Mouse (Mus musculus): ENCODE data around the gene Gpr1.
"Not testable (repeated sequence)": the region's sequence is repeated elsewhere in the genome, so short reads cannot be mapped to it uniquely, and the experiment has no call there.

The Gpr1 gene

GRCm38 (mm10) chr1:63180575-63180974, 33.8 kb downstream of the Gpr1 start:
- DNase-seq (ENCODE audit: low spot score): not testable (repeated sequence)

DNA sequence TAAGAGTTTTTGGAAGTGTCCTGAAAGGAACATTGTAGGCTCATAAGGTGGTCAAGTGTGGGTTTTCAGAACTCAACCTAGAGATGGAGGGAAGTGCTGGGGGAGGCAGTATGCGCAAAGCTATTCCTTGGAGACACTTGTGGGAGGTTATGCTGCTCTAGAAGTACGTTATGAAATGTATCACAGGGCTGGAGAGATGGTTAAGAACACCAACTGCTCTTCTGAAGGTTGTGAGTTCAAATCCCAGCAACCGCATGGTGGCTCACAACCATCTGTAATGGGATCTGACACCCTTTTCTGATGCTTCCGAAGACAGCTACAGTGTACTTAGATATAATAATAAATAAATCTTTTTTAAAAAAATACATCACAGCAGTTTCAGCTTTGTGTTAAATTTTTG, 34.2 kb downstream of the Gpr1 start:
- no peak for DNase-seq (ENCODE audit: low spot score)

DNA sequence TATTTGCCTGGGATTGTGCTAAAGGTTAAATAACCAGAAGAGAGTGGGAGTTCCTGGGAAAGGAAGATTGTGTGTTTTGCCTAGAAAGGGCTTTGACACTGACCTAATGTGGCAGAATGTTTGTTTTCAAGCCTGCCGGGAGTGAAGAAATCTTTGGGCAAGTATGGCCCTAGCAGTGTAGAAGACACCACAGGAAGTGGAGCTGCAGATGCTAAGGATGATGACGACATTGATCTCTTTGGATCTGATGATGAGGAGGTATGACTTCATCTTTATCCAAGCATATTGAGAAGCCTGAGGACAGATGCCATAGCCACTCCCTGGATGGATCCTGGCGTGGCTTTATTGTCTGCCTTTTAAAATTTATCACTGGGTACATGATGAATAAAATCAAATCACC, 36.0 kb downstream of the Gpr1 start:
- peak; percentile 26 for DNase-seq (ENCODE audit: low spot score)

GRCm38 (mm10) chr1:63176604-63177421, 37.5 kb downstream of the Gpr1 start, which contains the start of the genes Eef1b2 and Ndufs1:
Eef1b2 (plus strand) TSS chr1:63176825.
Ndufs1 (minus strand) TSS chr1:63176833.
- DNase-seq (ENCODE audit: low spot score): peak; percentile 96

- no peak for DNase-seq (ENCODE audit: low spot score)
Observed at GRCm38 (mm10) chr1:63176259-63176603, 38.1 kb downstream of the Gpr1 start.

- no peak for DNase-seq (ENCODE audit: low spot score)
Observed at GRCm38 (mm10) chr1:63175853-63176252, 38.5 kb downstream of the Gpr1 start.

DNA sequence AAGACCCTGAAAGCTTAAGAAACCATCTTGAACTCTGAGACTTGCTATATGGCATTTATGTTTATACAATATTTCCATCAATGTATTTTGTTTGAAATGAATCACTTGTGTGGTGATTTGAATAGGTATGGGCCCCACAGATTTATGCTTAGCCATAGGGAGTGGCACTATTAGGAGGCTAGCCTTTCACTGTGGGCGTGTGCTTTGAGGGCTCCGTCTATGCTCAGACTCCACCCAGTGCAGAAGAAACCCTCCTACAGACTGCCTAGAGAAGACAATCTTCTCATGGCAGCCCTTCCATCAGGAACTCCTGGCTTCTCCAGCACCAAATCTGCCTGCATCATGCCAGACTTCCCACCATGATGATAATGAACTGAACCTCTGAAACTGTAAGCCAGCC, 45.7 kb downstream of the Gpr1 start:
- no peak for DNase-seq (ENCODE audit: low spot score)

DNA sequence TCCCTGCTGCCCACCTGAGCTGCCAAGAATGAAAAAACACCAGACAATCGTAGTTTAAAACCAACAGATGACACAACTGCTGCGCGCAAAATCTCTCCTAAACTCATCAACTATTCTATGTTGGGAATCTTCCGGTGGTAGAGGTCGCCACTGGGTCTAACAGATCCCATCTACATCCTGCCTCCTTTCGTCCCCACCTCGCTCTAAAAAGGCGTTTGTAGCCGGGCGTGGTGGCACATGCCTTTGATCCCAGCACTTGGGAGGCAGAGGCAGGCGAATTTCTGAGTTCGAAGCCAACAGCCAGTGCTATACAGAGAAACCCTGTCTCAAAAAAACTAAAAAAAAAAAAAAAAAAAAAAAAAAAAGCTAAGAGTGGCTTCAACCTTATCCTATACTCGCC, 74.1 kb downstream of the Gpr1 start:
- no peak for DNase-seq (ENCODE audit: low spot score)

DNA sequence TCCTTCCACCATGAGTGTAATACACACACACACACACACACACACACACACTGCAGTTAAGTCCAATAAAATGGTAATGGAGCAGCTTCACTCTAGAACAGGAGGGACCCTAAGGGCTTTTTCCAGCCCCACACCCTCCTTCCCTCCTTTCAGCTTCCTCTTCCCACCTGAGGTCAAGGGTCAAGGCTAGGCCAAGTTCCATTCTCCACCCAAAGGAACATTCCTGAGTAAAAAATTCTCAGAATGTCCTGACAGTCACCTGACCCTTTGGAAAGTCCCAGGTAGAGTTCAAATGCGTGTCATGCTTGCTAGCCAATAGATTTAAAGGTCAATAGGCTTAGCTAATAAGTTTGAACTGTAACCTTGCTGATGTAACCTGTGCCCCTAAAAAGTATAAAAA, 75.8 kb downstream of the Gpr1 start:
- DNase-seq (ENCODE audit: low spot score): not testable (repeated sequence)

DNA sequence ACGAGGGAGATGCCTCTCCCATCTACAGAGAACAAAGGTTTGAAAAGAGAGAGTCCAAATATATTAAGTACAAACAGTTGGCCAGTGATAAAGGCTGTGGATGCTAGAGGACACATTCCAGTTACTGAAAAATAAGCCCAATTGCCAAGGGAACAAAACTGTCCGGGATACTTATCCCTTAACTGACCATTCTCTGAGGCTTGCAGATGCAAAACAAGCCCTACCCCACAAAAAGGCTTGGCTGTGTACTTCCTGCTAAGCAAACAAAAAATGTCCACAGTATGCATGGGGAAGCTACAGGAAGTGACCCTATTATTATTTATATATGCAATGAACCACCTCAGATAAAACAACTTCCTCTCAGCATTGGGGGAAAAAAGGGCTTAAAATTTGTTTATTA, 76.4 kb downstream of the Gpr1 start:
- DNase-seq (ENCODE audit: low spot score): no peak

DNA sequence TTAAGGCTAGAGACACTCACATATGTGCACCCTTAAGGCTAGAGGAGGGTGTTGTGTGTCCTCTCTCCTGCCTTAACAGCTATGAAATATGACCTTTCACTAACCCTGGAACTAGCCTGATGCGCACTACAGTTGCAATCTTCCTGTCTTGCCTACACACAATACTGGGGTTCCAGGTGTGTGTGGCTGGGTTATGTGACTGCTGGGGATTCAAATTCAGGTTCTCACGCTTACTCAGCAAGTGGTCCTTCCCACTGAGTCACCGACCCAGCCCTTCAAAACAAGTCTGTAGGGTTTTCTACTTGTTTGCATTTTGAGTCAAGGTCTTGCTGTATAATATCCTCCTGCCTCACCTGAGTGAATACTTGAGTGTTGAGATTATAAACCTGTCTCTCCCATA, 79.8 kb downstream of the Gpr1 start:
- DNase-seq (ENCODE audit: low spot score): no peak
